Comparison of ENCODE assay signal across 8 mouse cellular contexts in genomic region chr10:34483297-34484013, GRCm38 (mm10). TPM values are rescaled to one million over a fixed set of nuclear protein-coding genes. Genes with fewer than 3 reads are reported as not detected.
DNase-seq lines count a peak whose midpoint lies in the region; ATAC-seq and TF ChIP-seq lines count a peak whose summit lies in the region.

Gene Frk, plus strand, starts transcription at chr10:34483399.

- peak within 1 kb of the TSS; percentile 41 for H3K4me3 ChIP-seq in erythroblast, embryonic 14.5 days (replicated peaks)
- peak within 1 kb of the TSS; percentile 49 for H3K4me3 ChIP-seq in embryonic facial prominence, embryonic 12.5 days
- H3K4me3 ChIP-seq in hindbrain, embryonic 13.5 days = peak within 1 kb of the TSS; percentile 12; the same call in 1 of the 2 replicates
- peak within 1 kb of the TSS; percentile 38 for H3K4me3 ChIP-seq in liver, adult 2 months (ENCODE audit: insufficient read depth, low read depth, low read length)
- no peak within 1 kb of the TSS for H3K4me3 ChIP-seq in forebrain, embryonic 14.5 days (ENCODE audit: low read depth, low read length)

- no peaks in the 10 kb centered on the region for H3K9me3 ChIP-seq in erythroblast, embryonic 14.5 days (ENCODE audit: control insufficient read depth, low read length)
- H3K9me3 ChIP-seq in embryonic facial prominence, embryonic 12.5 days = no peaks in the 10 kb centered on the region
- H3K9me3 ChIP-seq in hindbrain, embryonic 13.5 days = no peaks in the 10 kb centered on the region
- no peaks in the 10 kb centered on the region for H3K9me3 ChIP-seq in forebrain, embryonic 14.5 days (replicated peaks; ENCODE audit: control insufficient read depth, low read length)

- H3K9ac ChIP-seq in embryonic facial prominence, embryonic 12.5 days = peak within 1 kb of the TSS; percentile 52
- H3K9ac ChIP-seq in hindbrain, embryonic 13.5 days = no peak within 1 kb of the TSS
- H3K9ac ChIP-seq in liver, adult 2 months (ENCODE audit: low read depth, low read length) = peak within 1 kb of the TSS; percentile 44
- H3K9ac ChIP-seq in forebrain, embryonic 14.5 days (ENCODE audit: low read length) = no peak within 1 kb of the TSS

- peak within 1 kb of the TSS; percentile 54 for H3K4me2 ChIP-seq in embryonic facial prominence, embryonic 12.5 days (replicated peaks)
- peak within 1 kb of the TSS; percentile 13; the same call in 1 of the 2 replicates for H3K4me2 ChIP-seq in hindbrain, embryonic 13.5 days
- H3K4me2 ChIP-seq in forebrain, embryonic 14.5 days (ENCODE audit: low read length) = no peak within 1 kb of the TSS

- H3K27me3 ChIP-seq in erythroblast, embryonic 14.5 days (ENCODE audit: control insufficient read depth) = no peaks in the 10 kb centered on the region
- H3K27me3 ChIP-seq in embryonic facial prominence, embryonic 12.5 days = no peaks in the 10 kb centered on the region
- H3K27me3 ChIP-seq in hindbrain, embryonic 13.5 days = no peaks in the 10 kb centered on the region
- H3K27me3 ChIP-seq in liver, adult 2 months (ENCODE audit: control insufficient read depth, insufficient read depth, low read length) = no peaks in the 10 kb centered on the region
- H3K27me3 ChIP-seq in forebrain, embryonic 14.5 days (replicated peaks; ENCODE audit: control insufficient read depth, insufficient read depth, low read length) = no peaks in the 10 kb centered on the region

- TF ChIP-seq POLR2A in liver, adult 2 months (IDR thresholded peaks at IDR 0.05; ENCODE audit: extremely low read depth, insufficient read depth, low read length) = no peak

- no peaks in the 10 kb centered on the region for H3K36me3 ChIP-seq in erythroblast, embryonic 14.5 days (ENCODE audit: control insufficient read depth)
- H3K36me3 ChIP-seq in embryonic facial prominence, embryonic 12.5 days = no peaks in the 10 kb centered on the region
- H3K36me3 ChIP-seq in hindbrain, embryonic 13.5 days = no peaks in the 10 kb centered on the region
- no peaks in the 10 kb centered on the region for H3K36me3 ChIP-seq in liver, adult 2 months (ENCODE audit: control insufficient read depth, insufficient read depth, low read length)
- no peaks in the 10 kb centered on the region for H3K36me3 ChIP-seq in forebrain, embryonic 14.5 days (ENCODE audit: control insufficient read depth, insufficient read depth, low read length)

- 9% methylated on average over 11 of the region's 11 CpGs for WGBS in embryonic facial prominence, embryonic 12.5 days
- 30% methylated on average over 11 of the region's 11 CpGs for WGBS in hindbrain, embryonic 13.5 days
- 2% methylated on average over 11 of the region's 11 CpGs for WGBS in liver, adult 2 months
- 43% methylated on average over 11 of the region's 11 CpGs for WGBS in forebrain, embryonic 14.5 days

- TF ChIP-seq CTCF in liver, adult 2 months (IDR thresholded peaks at IDR 0.05; ENCODE audit: low read depth, low read length) = no peak

- H3K79me2 ChIP-seq in liver, adult 2 months (ENCODE audit: control insufficient read depth, insufficient read depth, low read length) = no peaks in the 10 kb centered on the region

- DNase-seq in liver, adult 2 months (ENCODE audit: extremely low read depth, low read depth, low spot score) = peak; percentile 74
- peak; percentile 39 for DNase-seq in ovary, postnatal 36 days (ENCODE audit: low spot score)
- DNase-seq in spleen, adult 12 weeks (ENCODE audit: low spot score) = no peak
- no peak for DNase-seq in forebrain, embryonic 14.5 days (ENCODE audit: low spot score)

- H3K4me1 ChIP-seq in erythroblast, embryonic 14.5 days (ENCODE audit: control insufficient read depth) = no peaks in the 10 kb centered on the region
- H3K4me1 ChIP-seq in embryonic facial prominence, embryonic 12.5 days = 0 out of 2 replicates have a peak, but pooled peaks cover 3% of the 10 kb centered on the region
- H3K4me1 ChIP-seq in hindbrain, embryonic 13.5 days (replicated peaks) = 0 out of 2 replicates have a peak, but pooled peaks cover 3% of the 10 kb centered on the region
- no peaks in the 10 kb centered on the region for H3K4me1 ChIP-seq in liver, adult 2 months (ENCODE audit: control insufficient read depth, insufficient read depth, low read length)
- H3K4me1 ChIP-seq in forebrain, embryonic 14.5 days (ENCODE audit: control insufficient read depth, insufficient read depth, low read length) = no peaks in the 10 kb centered on the region

- ATAC-seq in erythroblast, adult 5-6 weeks (replicated peaks; ENCODE audit: low FRiP score, poor library complexity, severe bottlenecking) = no peak
- peak; percentile 81 for ATAC-seq in embryonic facial prominence, embryonic 12.5 days (ENCODE audit: insufficient number of reproducible peaks, insufficient read depth, low FRiP score, low TSS enrichment)
- ATAC-seq in hindbrain, embryonic 13.5 days (ENCODE audit: low FRiP score) = no peak
- ATAC-seq in forebrain, embryonic 14.5 days = no peak

- peak within 1 kb of the TSS; percentile 83 for H3K27ac ChIP-seq in embryonic facial prominence, embryonic 12.5 days
- no peak within 1 kb of the TSS for H3K27ac ChIP-seq in hindbrain, embryonic 13.5 days
- H3K27ac ChIP-seq in liver, adult 2 months (replicated peaks; ENCODE audit: insufficient read depth, low read depth, low read length) = peak within 1 kb of the TSS; percentile 25
- no peak within 1 kb of the TSS for H3K27ac ChIP-seq in forebrain, embryonic 14.5 days (ENCODE audit: low read depth, low read length)

RNA-seq across cellular contexts. Expression of gene Frk, which starts in this region (rescaled TPM):
- polyA plus RNA-seq in erythroblast, embryonic 14.5 days (2012) = not detected in 2 replicates
- not detected in 2 replicates for total RNA-seq in erythroblast, adult 5-6 weeks (2015; ENCODE audit: low replicate concordance)
- total RNA-seq in erythroblast, adult 5-6 weeks (2017; ENCODE audit: low replicate concordance) = not detected in 2 replicates
- polyA plus RNA-seq in embryonic facial prominence, embryonic 12.5 days (2016; fragmentation: Nextera tagmentation; extraction: Ambion mirVana) = 15.1 and 16.3 TPM in 2 replicates
- polyA plus RNA-seq in hindbrain, embryonic 13.5 days (2015; fragmentation: Nextera tagmentation; extraction: Ambion mirVana) = 0.82 and 1.4 TPM in 2 replicates
- 4.2 and 5.2 TPM in 2 replicates for total RNA-seq in liver, adult 2 months (2014; rRNA removed)
- polyA plus RNA-seq in liver, adult 2 months (2012; rRNA removed) = 0.92 and 1.2 TPM in 2 replicates
- polyA plus RNA-seq in forebrain, embryonic 14.5 days (2014; fragmentation: Nextera tagmentation; extraction: Ambion mirVana) = 0.60 and 1.3 TPM in 2 replicates

Comparison
In these comparisons a context has a peak if more than half of its experiments do, and no peak if none do; other contexts are left out.
1. H3K27ac ChIP-seq: peak in embryonic facial prominence, embryonic 12.5 days (single experiment) and liver, adult 2 months (single experiment); none in hindbrain, embryonic 13.5 days (single experiment) and forebrain, embryonic 14.5 days (single experiment).
2. H3K9ac ChIP-seq: peak in embryonic facial prominence, embryonic 12.5 days (single experiment) and liver, adult 2 months (single experiment); none in hindbrain, embryonic 13.5 days (single experiment) and forebrain, embryonic 14.5 days (single experiment).
3. DNase-seq: peak in liver, adult 2 months (single experiment) and ovary, postnatal 36 days (single experiment); none in spleen, adult 12 weeks (single experiment) and forebrain, embryonic 14.5 days (single experiment).